Mouse (Mus musculus) small intestine, adult 2 months (tissue): ENCODE data around the gene Moap1. TPM values are rescaled to one million over a fixed set of nuclear protein-coding genes. Genes with fewer than 3 reads are reported as not detected.

Experiments
- H3K27ac ChIP-seq: fragments of 200-500 bp; 2 replicates; pipeline ENCODE4 v1.5.1; 2012; ENCODE audit warnings: low read depth, low read length, control low read depth, inconsistent platforms; ENCODE audit not compliant: insufficient read depth
- H3K27me3 ChIP-seq: fragments of 200-500 bp; 2 replicates; pipeline ENCODE4 v1.6.1; 2012; ENCODE audit warnings: mild to moderate bottlenecking, moderate library complexity, low read length, inconsistent platforms; ENCODE audit not compliant: control insufficient read depth, insufficient read depth
- H3K36me3 ChIP-seq: fragments of 200-500 bp; 2 replicates; pipeline ENCODE4 v1.6.1; 2012; ENCODE audit warnings: mild to moderate bottlenecking, low read length, control low read depth, inconsistent platforms; ENCODE audit not compliant: control insufficient read depth, insufficient read depth
- H3K4me1 ChIP-seq: fragments of 200-500 bp; 2 replicates; pipeline ENCODE4 v1.6.1; 2012; ENCODE audit warnings: low read length, inconsistent platforms, mixed read lengths; ENCODE audit not compliant: control insufficient read depth, insufficient read depth, insufficient read length
- H3K4me3 ChIP-seq: fragments of 200-500 bp; 2 replicates; pipeline ENCODE4 v1.5.1; 2012; ENCODE audit warnings: low read depth, mild to moderate bottlenecking, control low read depth, inconsistent platforms, low read length, moderate library complexity
- CTCF ChIP-seq: fragments of 200-500 bp; IDR thresholded peaks from 2 replicates; pipeline ENCODE4 v1.5.1; 2012; ENCODE audit warnings: low read depth, mild to moderate bottlenecking, control low read depth, inconsistent platforms, low read length, moderate library complexity, mixed read lengths; ENCODE audit not compliant: insufficient replicate concordance, insufficient read length; ENCODE audit errors: extremely low read depth
- POLR2A ChIP-seq: fragments of 200-500 bp; IDR thresholded peaks from 2 replicates; pipeline ENCODE4 v1.6.1; 2012; ENCODE audit warnings: low read depth, mild to moderate bottlenecking, control low read depth, inconsistent platforms, low read length, moderate library complexity
- WGBS: fragments of 180-500 bp; shearing (Covaris S2); methylation state at CpG from one replicate; pipeline ENCODE4 v1.1.7; 2018; 5-methylcytosine and 5-hydroxymethylcytosine counted together
- polyA plus RNA-seq: library from polyadenylated mRNA; depleted of rRNA; stranded (reverse); fragments of >200 nt; gene quantifications from 2 replicates; pipeline ENCODE4 v1.2.3, GENCODE M21; 2012

Moap1 gene
- polyA plus RNA-seq, 1 experiment, result 0.74 TPM

DNA sequence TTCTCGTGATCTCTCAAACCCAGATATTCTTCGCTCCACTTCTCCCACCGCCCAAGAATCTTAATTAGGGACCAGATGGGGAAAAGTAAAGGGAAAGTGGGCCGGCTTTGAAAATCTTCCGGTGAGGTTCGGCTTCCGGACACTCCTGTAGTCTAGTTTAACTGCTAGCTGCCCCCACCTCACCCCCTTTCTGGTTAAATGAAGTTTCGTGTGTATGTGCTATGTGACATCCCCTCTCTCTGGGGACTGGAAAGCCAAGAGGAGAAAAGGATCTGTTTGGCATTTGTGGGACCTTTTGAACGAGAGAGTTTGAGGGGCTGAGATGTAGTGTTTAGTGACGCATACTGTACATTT lies 14.9 kb upstream of the Moap1 start, which contains the start of gene Gm20604:
Gene Gm20604 (minus strand): TSS at position 270 of the 354 bp plus-strand sequence.
- H3K4me3 ChIP-seq, result peak within 1 kb of the TSS; percentile 93
- H3K27me3 ChIP-seq, result no peaks in the 10 kb centered on the region
- no peak for TF ChIP-seq POLR2A
- no peak for TF ChIP-seq CTCF
- 2% methylated on average over 10 of the region's 10 CpGs for WGBS
- peaks cover 9% of the 10 kb centered on the region; the same call in 1 of the 2 replicates for H3K4me1 ChIP-seq
- H3K27ac ChIP-seq, result peak within 1 kb of the TSS; percentile 65
- peaks cover 5% of the 10 kb centered on the region for H3K36me3 ChIP-seq

DNA sequence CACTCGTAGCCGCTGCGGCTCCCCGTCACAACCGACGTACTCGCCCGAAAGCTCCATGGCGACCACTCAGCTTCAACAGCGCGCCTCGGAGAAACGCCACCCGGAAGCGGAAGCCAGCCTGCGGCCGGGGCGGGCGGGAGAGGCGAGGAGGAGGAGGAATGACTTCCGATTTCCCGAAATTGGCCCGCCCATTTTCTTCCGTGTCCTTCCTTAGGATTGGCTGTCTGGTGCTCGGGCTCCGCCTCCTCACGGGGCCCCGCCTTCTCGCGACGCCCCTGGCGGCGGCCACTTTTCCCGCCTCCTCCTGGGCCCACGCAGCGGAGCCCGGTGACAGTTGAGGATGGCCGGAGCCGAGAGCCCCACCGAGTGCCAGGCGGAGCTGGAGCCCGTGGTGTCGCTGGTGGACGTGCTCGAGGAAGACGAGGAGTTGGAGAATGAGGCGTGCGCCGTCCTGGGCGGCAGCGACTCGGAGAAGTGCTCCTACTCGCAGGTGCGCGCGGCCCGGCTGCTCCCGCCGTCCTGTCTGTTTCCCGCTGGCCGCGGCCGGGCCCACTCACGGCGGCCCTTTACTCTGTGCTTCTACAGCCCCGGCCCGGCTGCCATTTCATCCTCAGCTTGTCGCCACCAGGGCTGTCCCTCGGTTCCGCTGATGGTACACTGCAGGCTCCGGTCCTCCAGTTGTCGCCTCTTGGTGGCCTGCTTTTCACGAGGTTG lies 14.4 kb upstream of the Moap1 start, which contains the start of the genes Gm28051, Gon7 and Ubr7:
Gene Gm28051 (minus strand): TSS at position 77 of the 714 bp plus-strand sequence.
Gene Gon7 (minus strand): TSS at position 115 of the 714 bp plus-strand sequence.
Gene Ubr7 (plus strand): TSS at position 279 of the 714 bp plus-strand sequence.
- H3K27ac ChIP-seq, result peak within 1 kb of the TSS; percentile 65
- peak within 1 kb of the TSS; percentile 93 for H3K4me3 ChIP-seq
- no peaks in the 10 kb centered on the region for H3K27me3 ChIP-seq
- H3K4me1 ChIP-seq, result peaks cover 9% of the 10 kb centered on the region; the same call in 1 of the 2 replicates
- WGBS, result under 1% methylated on average over 73 of the region's 73 CpGs
- peaks cover 5% of the 10 kb centered on the region for H3K36me3 ChIP-seq
- TF ChIP-seq POLR2A (peak; percentile 52; the same call in 1 of the 2 replicates), CTCF (peak; percentile 37; the same call in 1 of the 2 replicates)

DNA sequence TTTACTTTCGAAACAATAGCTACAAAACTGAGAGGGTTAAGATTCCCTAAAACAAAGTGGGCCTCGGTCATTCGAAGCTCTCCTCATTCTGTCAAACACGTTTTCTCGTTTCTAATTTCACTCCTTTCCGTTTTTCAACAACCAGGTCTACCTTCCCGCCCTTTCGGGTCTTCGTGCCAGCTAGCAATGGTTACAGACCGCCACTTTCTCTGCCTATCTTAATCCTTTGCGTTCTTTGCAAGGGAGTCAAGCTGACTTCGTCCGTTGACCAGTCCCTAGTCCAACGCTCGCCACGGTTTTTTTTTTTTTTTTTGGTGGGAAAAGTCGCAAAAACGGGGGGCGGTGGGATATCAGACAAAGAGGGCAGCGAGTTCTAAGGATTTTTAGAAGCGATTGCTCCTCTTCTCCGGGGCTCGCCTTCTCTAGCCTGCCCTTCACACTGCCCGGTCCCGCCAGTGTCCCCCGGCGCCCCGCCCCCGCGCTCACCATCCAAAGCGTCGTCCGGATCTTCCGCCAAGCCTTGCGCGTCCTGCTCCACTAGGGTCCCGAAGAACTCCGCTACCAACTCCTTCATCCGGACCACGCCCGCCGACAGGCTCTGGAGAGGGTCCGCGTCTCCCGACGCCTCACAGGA lies 13.7 kb upstream of the Moap1 start:
- Histone ChIP-seq H3K4me1 (peaks cover 9% of the 10 kb centered on the region; the same call in 1 of the 2 replicates), H3K4me3 (peak overlapping the region; percentile 93), H3K27ac (peak overlapping the region; percentile 65), H3K36me3 (peaks cover under 1% of the 10 kb centered on the region; the same call in 1 of the 2 replicates), H3K27me3 (no peaks in the 10 kb centered on the region)
- no peak for TF ChIP-seq POLR2A
- no peak for TF ChIP-seq CTCF
- WGBS, result under 1% methylated on average over 46 of the region's 46 CpGs

DNA sequence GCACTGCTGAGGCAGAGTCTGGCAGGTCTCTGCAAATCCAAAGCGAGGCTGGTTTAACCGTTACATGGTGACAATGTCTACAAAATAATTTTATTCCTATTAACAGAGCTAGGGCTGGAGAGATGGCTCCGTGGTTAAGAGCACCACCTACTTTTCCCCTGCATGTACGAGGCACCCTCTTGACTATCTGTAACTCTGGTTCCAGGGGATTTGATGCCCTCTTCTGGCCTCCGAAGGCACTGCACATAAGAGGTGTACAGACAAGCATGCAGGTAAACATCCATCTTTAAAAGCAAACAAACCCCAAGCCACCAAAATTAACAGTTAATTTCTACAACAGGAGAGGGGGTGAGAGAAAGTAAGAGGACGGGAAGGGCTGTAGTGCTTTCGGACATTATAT lies 12.8 kb upstream of the Moap1 start:
- Histone ChIP-seq H3K27me3 (no peaks in the 10 kb centered on the region), H3K36me3 (no peaks in the 10 kb centered on the region), H3K4me1 (peaks cover 9% of the 10 kb centered on the region; the same call in 1 of the 2 replicates), H3K4me3 (peak overlapping the region; percentile 93), H3K27ac (no peak overlapping the region)
- WGBS, result 75% methylated on average over 7 of the region's 7 CpGs
- TF ChIP-seq POLR2A, result no peak
- peak; percentile 19; the same call in 1 of the 2 replicates for TF ChIP-seq CTCF

DNA sequence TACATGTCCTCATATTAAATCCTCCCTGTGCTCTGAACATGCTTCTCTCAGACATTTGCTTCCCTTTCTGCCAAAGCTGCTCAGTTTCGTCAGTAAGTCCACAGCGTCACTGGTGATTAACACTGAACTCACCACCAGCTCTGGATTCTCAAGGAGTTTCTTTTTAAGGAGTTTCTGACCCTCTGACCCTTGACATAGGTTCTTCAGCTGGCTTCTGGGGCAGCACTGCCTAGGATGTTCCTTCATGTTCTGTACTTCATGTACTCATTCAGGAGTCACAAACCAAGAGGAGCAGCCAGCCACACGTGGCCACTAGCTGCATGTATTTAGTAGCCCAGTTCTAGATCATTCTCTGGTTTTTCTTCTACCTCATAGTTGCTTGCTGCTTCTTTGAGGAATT lies 4.8 kb upstream of the Moap1 start:
- 65% methylated on average over 3 of the region's 3 CpGs for WGBS
- Histone ChIP-seq H3K27me3 (no peaks in the 10 kb centered on the region), H3K36me3 (peaks cover 6% of the 10 kb centered on the region; the same call in 1 of the 2 replicates), H3K27ac (no peak overlapping the region), H3K4me1 (peaks cover 2% of the 10 kb centered on the region; the same call in 1 of the 2 replicates), H3K4me3 (no peak overlapping the region)
- no peak for TF ChIP-seq POLR2A
- no peak for TF ChIP-seq CTCF

DNA sequence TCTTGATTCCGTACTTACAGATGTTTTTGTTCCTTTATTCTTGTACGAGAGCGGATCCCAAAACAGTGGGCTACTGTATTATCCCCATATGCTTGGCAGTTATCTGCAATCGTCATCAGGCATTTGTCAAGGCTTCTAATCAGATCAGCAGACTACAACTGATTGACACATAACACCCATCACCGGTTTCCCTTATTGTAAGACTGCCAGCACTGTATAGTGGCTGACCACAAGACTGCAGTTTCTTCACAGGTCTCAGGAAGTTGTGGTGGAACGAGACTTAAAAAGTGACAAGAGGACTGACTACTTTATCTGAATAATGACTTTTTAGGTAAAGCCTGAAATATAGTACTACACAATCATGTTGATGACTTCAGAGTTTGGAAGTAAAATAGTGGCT lies 1.4 kb upstream of the Moap1 start:
- Histone ChIP-seq H3K4me1 (peaks cover 7% of the 10 kb centered on the region; the same call in 1 of the 2 replicates), H3K4me3 (no peak overlapping the region), H3K27ac (no peak overlapping the region), H3K36me3 (peaks cover 6% of the 10 kb centered on the region; the same call in 1 of the 2 replicates), H3K27me3 (no peaks in the 10 kb centered on the region)
- 42% methylated on average over 6 of the region's 6 CpGs for WGBS
- TF ChIP-seq CTCF, result no peak
- TF ChIP-seq POLR2A, result no peak
